Mouse (Mus musculus) cerebellum, postnatal 10 days (tissue): Measurements from ENCODE around the gene March6.

ENCODE experiments used
- DNase-seq, 2 experiments: peaks; one replicate each; pipeline ENCODE4 v3.0.0; 2021; ENCODE audit warnings: mixed read lengths in 2 of 2

March6 gene

GRCm38 (mm10) chr15:31414179-31414898 is 116.5 kb downstream of the March6 start:
- no peak for DNase-seq

- no peak for DNase-seq
Observed at GRCm38 (mm10) chr15:31413662-31414061, 117.2 kb downstream of the March6 start.

GRCm38 (mm10) chr15:31412933-31413332 is 117.9 kb downstream of the March6 start:
- no peak for DNase-seq

GRCm38 (mm10) chr15:31412436-31412835 is 118.4 kb downstream of the March6 start:
- DNase-seq, result no peak

GRCm38 (mm10) chr15:31407490-31407889 is 123.4 kb downstream of the March6 start:
- no peak for DNase-seq

- DNase-seq, result no peak
Observed at GRCm38 (mm10) chr15:31406881-31407280, 124.0 kb downstream of the March6 start.
